Mouse (Mus musculus) midbrain, embryonic 11.5 days (tissue): ENCODE results near the gene Tbcd. TPM values are rescaled to one million over a fixed set of nuclear protein-coding genes. Genes with fewer than 3 reads are reported as not detected.

Experiments
- ATAC-seq: fragments of 200-750 bp; cut with Nextera tagmentation; 2 replicates; pipeline ENCODE4 v1.8.0; 2017; ENCODE audit warnings: moderate TSS enrichment, moderate library complexity; ENCODE audit not compliant: low FRiP score
- DNase-seq: peaks from one replicate; pipeline ENCODE4 v3.0.0; 2015; ENCODE audit warnings: low spot score; ENCODE audit errors: missing footprints
- H3K27ac ChIP-seq: fragments of 300-500 bp; sonication (generic); 2 replicates; pipeline ENCODE4 v1.5.1; 2014; ENCODE audit warnings: low read depth, low read length
- H3K27me3 ChIP-seq: fragments of 300-500 bp; sonication (generic); 2 replicates; pipeline ENCODE4 v1.6.1; 2014; ENCODE audit warnings: mild to moderate bottlenecking, low read length, moderate library complexity, mixed read lengths; ENCODE audit not compliant: control insufficient read depth, insufficient read depth
- H3K36me3 ChIP-seq: fragments of 300-500 bp; sonication (generic); 2 replicates; pipeline ENCODE4 v1.6.1; 2014; ENCODE audit warnings: mild to moderate bottlenecking, low read length, moderate library complexity, mixed read lengths; ENCODE audit not compliant: control insufficient read depth, insufficient read depth
- H3K4me1 ChIP-seq: fragments of 300-500 bp; sonication (generic); 2 replicates; pipeline ENCODE4 v1.6.1; 2014; ENCODE audit warnings: low read length; ENCODE audit not compliant: control insufficient read depth, insufficient read depth
- H3K4me2 ChIP-seq: fragments of 300-500 bp; sonication (generic); 2 replicates; pipeline ENCODE4 v1.6.1; 2014; ENCODE audit warnings: mild to moderate bottlenecking, moderate library complexity
- H3K4me3 ChIP-seq: fragments of 300-500 bp; sonication (generic); 2 replicates; pipeline ENCODE4 v1.5.1; 2014; ENCODE audit warnings: low read depth, low read length
- H3K9ac ChIP-seq: fragments of 300-500 bp; sonication (generic); 2 replicates; pipeline ENCODE4 v1.6.1; 2014; ENCODE audit warnings: low read length
- H3K9me3 ChIP-seq: fragments of 300-500 bp; sonication (generic); 2 replicates; pipeline ENCODE4 v1.6.1; 2016; ENCODE audit warnings: low read length; ENCODE audit not compliant: control insufficient read depth
- WGBS: fragments of 180-500 bp; shearing (Covaris S2); extraction: QIAGEN DNeasy Blood & Tissue Kit; methylation state at CpG from one replicate; pipeline ENCODE4 v1.1.7; 2014; 5-methylcytosine and 5-hydroxymethylcytosine counted together
- polyA plus RNA-seq: library from polyadenylated mRNA; unstranded; fragments of >200 nt; fragmentation: Nextera tagmentation; extraction: Ambion mirVana; gene quantifications from 2 replicates; pipeline ENCODE4 v1.2.1, GENCODE M21; 2014

Gene Tbcd
- polyA plus RNA-seq, 1 experiment from 2014 or later: 36.9 TPM

GRCm38 (mm10) chr11:121501525-121501924 lies 49.8 kb downstream of the Tbcd start:
- H3K9ac ChIP-seq: no peak overlapping the region
- no peaks in the 10 kb centered on the region for H3K4me1 ChIP-seq
- WGBS: 87% methylated on average over 4 of the region's 4 CpGs
- no peak overlapping the region for H3K4me2 ChIP-seq
- no peak overlapping the region for H3K27ac ChIP-seq
- H3K36me3 ChIP-seq: no peaks in the 10 kb centered on the region; the same call in 1 of the 2 replicates
- ATAC-seq: no peak
- no peak overlapping the region for H3K4me3 ChIP-seq
- no peaks in the 10 kb centered on the region for H3K27me3 ChIP-seq
- no peak for DNase-seq
- H3K9me3 ChIP-seq: no peaks in the 10 kb centered on the region

DNA sequence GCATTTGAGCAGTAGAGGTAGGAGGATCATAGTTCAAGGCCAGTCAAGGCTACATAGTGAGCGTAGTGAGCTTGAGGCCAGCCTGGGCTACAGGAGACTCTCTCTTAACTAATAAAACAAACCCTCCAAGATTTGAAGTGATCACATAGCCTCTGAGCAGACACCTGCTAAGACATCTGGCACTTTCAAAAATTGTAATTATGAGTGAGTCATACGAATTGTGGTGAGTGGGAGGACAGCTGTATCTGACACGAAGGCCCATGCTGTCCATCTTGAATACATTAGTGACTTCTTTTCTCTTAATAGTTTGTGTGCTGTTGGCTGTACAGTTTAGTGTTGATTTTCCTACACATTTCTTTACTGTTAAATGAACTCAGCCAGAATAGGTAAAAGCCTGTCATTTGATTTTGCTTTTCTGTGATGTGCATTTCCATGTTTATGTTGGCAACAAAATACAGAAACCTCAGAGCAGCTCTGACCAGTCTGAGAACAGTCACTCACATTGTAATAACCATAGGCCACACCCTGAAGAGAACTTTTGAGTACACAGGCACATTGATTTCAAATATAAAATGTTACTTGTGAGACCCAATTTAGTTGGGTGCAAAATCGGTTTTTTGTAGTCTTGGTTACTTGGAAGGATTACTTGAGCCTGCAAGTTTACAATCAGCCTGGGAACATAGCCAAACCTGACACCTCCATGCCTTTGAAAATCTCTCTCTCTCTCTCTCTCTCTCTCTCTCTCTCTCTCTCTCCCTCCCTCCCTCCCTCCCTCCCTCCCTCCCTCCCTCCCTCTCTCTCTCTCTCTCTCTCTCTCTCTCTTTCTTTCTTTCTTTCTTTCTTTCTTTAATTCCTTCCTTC lies 50.5 kb downstream of the Tbcd start:
- Histone ChIP-seq H3K9ac (no peak overlapping the region), H3K4me1 (no peaks in the 10 kb centered on the region), H3K36me3 (no peaks in the 10 kb centered on the region; the same call in 1 of the 2 replicates), H3K9me3 (no peaks in the 10 kb centered on the region), H3K4me3 (no peak overlapping the region), H3K27me3 (no peaks in the 10 kb centered on the region), H3K4me2 (no peak overlapping the region), H3K27ac (no peak overlapping the region)
- ATAC-seq: no peak
- DNase-seq: no peak
- WGBS: 85% methylated on average over 4 of the region's 4 CpGs

- Histone ChIP-seq H3K9ac (no peak overlapping the region), H3K27me3 (no peaks in the 10 kb centered on the region), H3K27ac (no peak overlapping the region), H3K4me1 (no peaks in the 10 kb centered on the region), H3K4me2 (no peak overlapping the region), H3K9me3 (no peaks in the 10 kb centered on the region), H3K4me3 (no peak overlapping the region), H3K36me3 (no peaks in the 10 kb centered on the region)
- ATAC-seq (no peak), DNase-seq (no peak)
- WGBS: 90% methylated on average over 4 of the region's 4 CpGs
Measured at GRCm38 (mm10) chr11:121508478-121508877, 56.7 kb downstream of the Tbcd start.

DNA sequence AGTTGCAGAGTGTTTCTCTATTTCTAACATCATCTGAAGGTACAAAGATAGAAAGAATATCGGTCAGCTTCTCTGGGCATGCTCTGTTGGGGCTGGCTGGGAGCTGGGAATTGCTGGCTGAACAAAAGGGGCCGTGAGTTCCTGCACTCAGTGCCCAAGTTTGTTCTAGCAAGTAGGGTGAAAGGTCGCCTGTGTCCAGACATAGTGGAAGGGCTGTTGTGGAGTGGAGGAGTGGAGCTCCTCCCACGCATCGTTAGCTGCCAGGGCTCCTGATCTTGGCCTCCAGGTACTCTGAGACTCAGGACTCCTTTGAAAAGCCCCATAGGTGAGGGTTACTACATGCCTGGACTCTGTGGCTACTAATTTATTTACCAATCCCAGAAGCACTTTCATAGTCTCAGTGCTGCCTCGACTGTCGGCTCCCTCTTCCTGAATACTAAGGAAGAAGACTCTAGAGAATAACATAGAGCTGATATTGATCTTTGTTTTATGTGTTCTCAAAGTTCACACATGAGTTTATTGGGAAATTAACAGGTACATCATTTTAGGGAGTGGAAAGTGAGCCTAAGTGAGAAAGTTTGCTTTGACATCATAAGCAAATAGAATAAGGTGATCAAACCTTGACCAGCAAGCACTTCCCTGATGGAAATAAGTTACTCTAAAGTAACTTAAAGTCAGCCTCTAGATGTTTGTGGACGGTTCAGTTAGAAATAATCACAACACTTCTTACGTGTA lies 58.9 kb downstream of the Tbcd start:
- ATAC-seq (no peak), DNase-seq (no peak)
- Histone ChIP-seq H3K27ac (no peak overlapping the region), H3K36me3 (no peaks in the 10 kb centered on the region), H3K9me3 (no peaks in the 10 kb centered on the region), H3K4me1 (no peaks in the 10 kb centered on the region), H3K9ac (no peak overlapping the region), H3K4me3 (no peak overlapping the region), H3K27me3 (no peaks in the 10 kb centered on the region), H3K4me2 (no peak overlapping the region)
- 79% methylated on average over 9 of the region's 9 CpGs for WGBS

DNA sequence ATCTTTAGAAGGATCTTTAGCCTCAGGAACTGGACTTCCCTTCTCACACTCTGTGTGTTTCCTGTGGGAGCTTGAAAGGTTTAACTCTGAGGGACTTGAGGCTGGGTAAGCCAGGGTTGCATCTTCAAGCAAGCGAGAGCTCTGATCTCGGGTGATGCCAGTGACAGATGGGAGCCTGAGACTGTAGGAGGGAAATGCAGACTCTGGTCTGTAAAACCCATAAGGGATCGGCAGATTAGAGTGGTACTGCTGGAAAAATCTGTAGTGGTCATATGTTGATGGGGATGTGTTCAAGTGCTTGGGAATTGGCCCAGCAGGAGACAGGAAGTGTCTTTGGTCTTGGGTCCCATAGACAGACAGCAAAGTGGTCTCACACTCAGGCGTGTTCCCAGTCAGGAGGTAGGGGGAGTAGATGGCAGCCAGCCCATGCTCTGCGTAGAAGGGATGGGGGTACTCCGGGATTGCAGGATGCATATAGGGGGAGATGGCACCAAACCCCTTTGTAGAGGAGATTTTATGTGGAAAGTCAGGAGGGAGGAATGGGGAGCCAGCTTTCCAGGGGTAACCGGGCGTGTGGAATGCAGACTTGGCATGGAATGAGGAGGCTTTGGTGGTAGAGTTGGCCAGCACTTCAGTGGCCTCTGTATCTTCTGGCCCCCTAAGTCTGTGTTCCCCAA lies 61.3 kb downstream of the Tbcd start:
- Histone ChIP-seq H3K9ac (no peak overlapping the region), H3K4me1 (no peaks in the 10 kb centered on the region), H3K27me3 (no peaks in the 10 kb centered on the region), H3K4me2 (no peak overlapping the region), H3K4me3 (no peak overlapping the region), H3K36me3 (no peaks in the 10 kb centered on the region), H3K27ac (no peak overlapping the region), H3K9me3 (no peaks in the 10 kb centered on the region)
- no peak for ATAC-seq
- DNase-seq: peak; percentile 10
- WGBS: 91% methylated on average over 8 of the region's 8 CpGs

- Histone ChIP-seq H3K9me3 (no peaks in the 10 kb centered on the region), H3K27me3 (no peaks in the 10 kb centered on the region), H3K27ac (no peak overlapping the region), H3K9ac (no peak overlapping the region), H3K36me3 (no peaks in the 10 kb centered on the region), H3K4me3 (no peak overlapping the region), H3K4me1 (no peaks in the 10 kb centered on the region), H3K4me2 (no peak overlapping the region)
- ATAC-seq (no peak), DNase-seq (peak; percentile 64)
- WGBS: 94% methylated on average over 9 of the region's 9 CpGs
Measured at GRCm38 (mm10) chr11:121515996-121516395, 64.2 kb downstream of the Tbcd start.

DNA sequence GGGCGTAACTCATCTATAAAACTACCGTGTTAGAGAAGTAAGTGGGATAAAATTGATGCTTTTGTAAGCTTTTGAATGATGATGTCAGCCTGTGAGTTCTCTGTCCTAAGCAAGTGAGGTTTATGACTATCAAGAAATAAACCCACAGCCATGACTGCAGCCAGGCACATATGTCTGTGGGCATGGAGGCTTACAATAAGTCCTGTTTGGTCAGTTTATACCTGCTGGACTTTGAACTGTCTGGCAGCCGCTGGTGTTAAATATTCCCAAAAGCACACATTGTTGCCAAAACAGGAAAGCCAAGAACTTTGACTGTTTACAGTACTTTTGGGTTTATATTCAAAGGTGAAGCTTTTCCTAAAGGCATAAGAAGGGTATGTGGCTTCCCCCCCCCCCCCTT lies 65.2 kb downstream of the Tbcd start:
- WGBS: 95% methylated on average over 3 of the region's 3 CpGs

GRCm38 (mm10) chr11:121517687-121518465 lies 66.1 kb downstream of the Tbcd start:
- Histone ChIP-seq H3K36me3 (no peaks in the 10 kb centered on the region), H3K27ac (no peak overlapping the region), H3K9me3 (no peaks in the 10 kb centered on the region)

More for the DNA sequence above, 65.2 kb downstream of the Tbcd start:
- DNase-seq (peak; percentile 41), ATAC-seq (no peak)
- no peak overlapping the region for H3K4me3 ChIP-seq
- no peak overlapping the region for H3K4me2 ChIP-seq
- no peak overlapping the region for H3K9ac ChIP-seq
- H3K27ac ChIP-seq: no peak overlapping the region
- no peaks in the 10 kb centered on the region for H3K27me3 ChIP-seq
- H3K36me3 ChIP-seq: no peaks in the 10 kb centered on the region
- H3K4me1 ChIP-seq: no peaks in the 10 kb centered on the region
- H3K9me3 ChIP-seq: no peaks in the 10 kb centered on the region

More at GRCm38 (mm10) chr11:121517687-121518465, 66.1 kb downstream of the Tbcd start:
- no peak overlapping the region for H3K4me2 ChIP-seq
- no peaks in the 10 kb centered on the region for H3K4me1 ChIP-seq
- ATAC-seq: no peak
- H3K9ac ChIP-seq: no peak overlapping the region
- 90% methylated on average over 17 of the region's 17 CpGs for WGBS
- peak; percentile 47 for DNase-seq
- H3K4me3 ChIP-seq: no peak overlapping the region
- H3K27me3 ChIP-seq: no peaks in the 10 kb centered on the region
